Mouse (Mus musculus): ENCODE measurements at regions not wholly inside any gene's neighbourhood (a gene's known extent, or its start where the extent isn't known, plus 50 kb on each side); places are given as distances from the start of the nearest gene placed in this dataset.

DNA sequence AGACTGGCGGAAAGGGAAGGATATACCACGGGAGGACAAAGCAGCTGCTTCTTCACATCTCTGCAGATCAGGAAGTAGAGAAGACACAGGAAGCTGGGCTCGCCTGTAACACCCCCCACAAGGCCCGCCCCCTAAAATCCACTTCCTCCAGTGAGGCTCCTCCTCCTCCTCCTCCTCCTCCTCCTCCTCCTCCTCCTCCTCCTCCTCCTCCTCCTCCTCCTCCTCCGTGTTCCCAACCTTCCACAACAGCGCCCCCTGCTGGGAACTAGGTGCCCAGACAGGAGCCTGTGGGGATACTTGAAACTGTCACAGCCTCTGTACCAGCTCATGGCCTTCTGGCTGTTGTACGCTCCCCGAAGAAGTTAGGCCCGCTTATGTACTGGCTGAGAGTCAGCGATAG lies 115.2 kb downstream of the Gm26897 start:
- no peak for TF ChIP-seq CTCF (IDR thresholded peaks at IDR 0.05; ENCODE audit: low read depth)
- TF ChIP-seq EP300 (IDR thresholded peaks at IDR 0.05; ENCODE audit: low read depth), result no peak

Measured in liver, postnatal 0 days (tissue).